Mouse (Mus musculus): ENCODE measurements around the gene Tpx2. TPM values are rescaled to one million over a fixed set of nuclear protein-coding genes. Genes with fewer than 3 reads are reported as not detected.

The Tpx2 gene
- polyA plus RNA-seq, 1 experiment = 26.3 TPM

DNA sequence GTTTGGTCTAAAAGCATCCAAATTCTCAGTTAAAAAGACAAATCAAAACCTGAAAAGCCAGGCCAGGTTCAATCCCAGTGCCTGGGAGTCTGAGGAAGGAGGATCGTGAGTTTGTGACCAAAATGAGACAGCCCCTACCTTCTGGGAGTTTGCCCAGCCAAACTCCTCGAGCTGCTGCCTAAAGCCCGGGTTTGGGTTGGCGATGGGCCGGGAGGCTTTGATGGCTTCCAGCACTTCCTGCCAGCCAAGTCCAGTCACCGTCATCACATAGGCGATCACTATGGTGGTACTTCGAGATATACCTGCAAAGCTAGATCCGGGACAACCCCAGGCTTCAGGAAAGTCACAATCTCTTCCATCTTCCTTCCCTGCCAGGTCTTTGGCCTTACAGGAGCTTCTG, 96.2 kb downstream of the Tpx2 start:
- H3ac ChIP-seq (ENCODE audit: control insufficient read depth, insufficient read length) = no peak overlapping the region

More for the DNA sequence above, 96.2 kb downstream of the Tpx2 start:
- Histone ChIP-seq H3K36me3 (ENCODE audit: control insufficient read depth, insufficient read depth) (no peaks in the 10 kb centered on the region), H3K27me3 (ENCODE audit: control insufficient read depth, insufficient read depth, insufficient read length) (peaks cover 60% of the 10 kb centered on the region), H3K79me2 (ENCODE audit: control insufficient read depth, insufficient read depth) (no peaks in the 10 kb centered on the region), H3K4me3 (no peak overlapping the region), H3K4me2 (ENCODE audit: low read depth) (no peak overlapping the region)
- no peak for TF ChIP-seq MYOG (IDR thresholded peaks at IDR 0.05; ENCODE audit: control insufficient read depth in 1 of 3, insufficient read depth in 1 of 3, insufficient read length in 2 of 3, low read depth in 2 of 3)
- no peak for TF ChIP-seq MYOD1 (IDR thresholded peaks at IDR 0.05; ENCODE audit: control insufficient read depth in 1 of 3, insufficient read length in 2 of 3, low read depth in 2 of 3)
- TF ChIP-seq MAX (IDR thresholded peaks at IDR 0.05; ENCODE audit: low read depth) = no peak
- TF ChIP-seq TCF12 (IDR thresholded peaks at IDR 0.05; ENCODE audit: insufficient read depth, poor library complexity, severe bottlenecking) = no peak
- no peak for TF ChIP-seq POLR2A (IDR thresholded peaks at IDR 0.05; ENCODE audit: insufficient read length, low read depth)
- TF ChIP-seq POLR2AphosphoS2 (IDR thresholded peaks at IDR 0.05; ENCODE audit: insufficient read length, low read depth) = no peak
- no peak for TF ChIP-seq CEBPB (IDR thresholded peaks at IDR 0.05; ENCODE audit: insufficient read depth, poor library complexity, severe bottlenecking)
- no peak for TF ChIP-seq USF1 (IDR thresholded peaks at IDR 0.05; ENCODE audit: low read depth)
- TF ChIP-seq REST (IDR thresholded peaks at IDR 0.05; ENCODE audit: insufficient read depth, insufficient read length) = no peak
- no peak for TF ChIP-seq E2F4 (IDR thresholded peaks at IDR 0.05; ENCODE audit: insufficient read depth)
- no peak for TF ChIP-seq SRF (IDR thresholded peaks at IDR 0.05; ENCODE audit: control insufficient read depth, insufficient read length, low read depth)
- TF ChIP-seq TCF3 (IDR thresholded peaks at IDR 0.05; ENCODE audit: insufficient read length, low read depth) = no peak

Other genes starting within 250 kb of the Tpx2 start
- gene Defb45, start 248.6 kb upstream of the Tpx2 start, polyA plus RNA-seq (2012; fragmentation: generic; extraction: Trizol) = 0.30 TPM
- not detected for gene Defb36, start 243.6 kb upstream of the Tpx2 start, polyA plus RNA-seq (2012; fragmentation: generic; extraction: Trizol)
- gene Defb25, start 224.9 kb upstream of the Tpx2 start, polyA plus RNA-seq (2012; fragmentation: generic; extraction: Trizol) = 8.8 TPM
- 28.3 TPM for gene Rem1, start 221.0 kb upstream of the Tpx2 start, polyA plus RNA-seq (2012; fragmentation: generic; extraction: Trizol)
- gene H13, start 178.5 kb upstream of the Tpx2 start, polyA plus RNA-seq (2012; fragmentation: generic; extraction: Trizol) = 190 TPM
- gene Mcts2, start 160.9 kb upstream of the Tpx2 start, polyA plus RNA-seq (2012; fragmentation: generic; extraction: Trizol) = 27.0 TPM
- 59.5 TPM for gene Id1, start 111.7 kb upstream of the Tpx2 start, polyA plus RNA-seq (2012; fragmentation: generic; extraction: Trizol)
- not detected for gene Cox4i2, start 93.8 kb upstream of the Tpx2 start, polyA plus RNA-seq (2012; fragmentation: generic; extraction: Trizol)
- gene Bcl2l1, start 16.2 kb upstream of the Tpx2 start, polyA plus RNA-seq (2012; fragmentation: generic; extraction: Trizol) = 57.0 TPM
- gene Mylk2, start 63.4 kb downstream of the Tpx2 start, polyA plus RNA-seq (2012; fragmentation: generic; extraction: Trizol) = 8.2 TPM
- 31.3 TPM for gene Foxs1, start 85.2 kb downstream of the Tpx2 start, polyA plus RNA-seq (2012; fragmentation: generic; extraction: Trizol)
- 0.02 TPM for gene Dusp15, start 103.7 kb downstream of the Tpx2 start, polyA plus RNA-seq (2012; fragmentation: generic; extraction: Trizol)
- not detected for gene Ttll9, start 114.5 kb downstream of the Tpx2 start, polyA plus RNA-seq (2012; fragmentation: generic; extraction: Trizol)
- gene Pdrg1, start 167.5 kb downstream of the Tpx2 start, polyA plus RNA-seq (2012; fragmentation: generic; extraction: Trizol) = 79.6 TPM
- not detected for gene Xkr7, start 183.9 kb downstream of the Tpx2 start, polyA plus RNA-seq (2012; fragmentation: generic; extraction: Trizol)
- gene Ccm2l, start 218.0 kb downstream of the Tpx2 start, polyA plus RNA-seq (2012; fragmentation: generic; extraction: Trizol) = not detected

Data from myocyte (in vitro differentiated cells).